Mouse (Mus musculus) c-Kit-positive CD71-negative TER-119-negative erythroid progenitor cells, embryonic 14.5 days (primary cell): ENCODE measurements around the gene Dock9.

Experiments
- DNase-seq: peaks from one replicate; pipeline ENCODE4 v3.0.0-alpha.2; 2013; ENCODE audit warnings: low read depth

The Dock9 gene

GRCm38 (mm10) chr14:121617645-121618390, 179.8 kb downstream of the Dock9 start:
- DNase-seq = no peak

- no peak for DNase-seq
These were observed 182.2 kb downstream of the Dock9 start for GRCm38 (mm10) chr14:121615431-121615830.

- no peak for DNase-seq
These were observed 183.0 kb downstream of the Dock9 start for GRCm38 (mm10) chr14:121614461-121615170.

GRCm38 (mm10) chr14:121613490-121613889, 184.1 kb downstream of the Dock9 start:
- DNase-seq = no peak

GRCm38 (mm10) chr14:121612926-121613325, 184.7 kb downstream of the Dock9 start:
- no peak for DNase-seq

GRCm38 (mm10) chr14:121611533-121611932, 186.1 kb downstream of the Dock9 start:
- no peak for DNase-seq

- no peak for DNase-seq
These were observed 186.5 kb downstream of the Dock9 start for GRCm38 (mm10) chr14:121611098-121611497.

- DNase-seq = no peak
These were observed 189.1 kb downstream of the Dock9 start for GRCm38 (mm10) chr14:121608522-121608921.

GRCm38 (mm10) chr14:121606433-121606832, 191.2 kb downstream of the Dock9 start:
- no peak for DNase-seq

GRCm38 (mm10) chr14:121605260-121605659, 192.4 kb downstream of the Dock9 start:
- DNase-seq = no peak

- DNase-seq = no peak
These were observed 193.1 kb downstream of the Dock9 start for GRCm38 (mm10) chr14:121604565-121604964.

GRCm38 (mm10) chr14:121602610-121603009, 195.0 kb downstream of the Dock9 start:
- DNase-seq = no peak

GRCm38 (mm10) chr14:121600538-121600937, 197.1 kb downstream of the Dock9 start:
- no peak for DNase-seq

- no peak for DNase-seq
These were observed 200.6 kb downstream of the Dock9 start for GRCm38 (mm10) chr14:121597073-121597472.

- DNase-seq = no peak
These were observed 201.0 kb downstream of the Dock9 start for GRCm38 (mm10) chr14:121596631-121597030.

GRCm38 (mm10) chr14:121594684-121595083, 203.0 kb downstream of the Dock9 start:
- no peak for DNase-seq

GRCm38 (mm10) chr14:121593313-121593929, 204.2 kb downstream of the Dock9 start:
- no peak for DNase-seq

- DNase-seq = no peak
These were observed 204.7 kb downstream of the Dock9 start for GRCm38 (mm10) chr14:121592890-121593289.

GRCm38 (mm10) chr14:121592356-121592755, 205.3 kb downstream of the Dock9 start:
- no peak for DNase-seq

GRCm38 (mm10) chr14:121589097-121589725, 208.4 kb downstream of the Dock9 start:
- peak; percentile 39 for DNase-seq

- peak; percentile 40 for DNase-seq
These were observed 209.2 kb downstream of the Dock9 start for GRCm38 (mm10) chr14:121588451-121588850.
